Mouse (Mus musculus): ENCODE results near the gene Rtl8c. TPM values are rescaled to one million over a fixed set of nuclear protein-coding genes. Genes with fewer than 3 reads are reported as not detected.
A peak's percentile ranks its signal among the peaks of the same experiment; 100 is the strongest.
"Not testable (repeated sequence)": the region's sequence is repeated elsewhere in the genome, so short reads cannot be mapped to it uniquely, and the experiment has no call there.

The Rtl8c gene
- polyA plus RNA-seq, 1 experiment from 2014 or later: 42.5 TPM

DNA sequence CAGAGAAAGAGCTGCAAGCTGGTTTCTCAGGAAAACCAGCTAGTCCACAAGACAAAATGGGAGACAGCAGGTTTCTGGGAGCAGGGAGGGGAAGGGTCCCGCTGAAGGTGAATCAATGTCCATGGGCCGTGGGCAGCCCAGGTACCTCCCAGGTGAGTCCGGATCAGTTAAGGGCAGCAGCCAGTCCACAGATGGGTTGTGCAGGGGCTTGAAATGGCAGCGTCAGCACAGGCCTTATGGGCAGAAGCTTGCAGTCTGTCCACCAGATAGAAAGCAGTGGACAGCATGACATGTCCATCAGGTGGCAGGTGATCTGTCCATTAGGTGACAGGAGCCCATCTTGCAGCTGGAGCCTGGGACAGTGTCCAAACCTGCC, 34.8 kb downstream of the Rtl8c start:
- not testable (repeated sequence) for H3K36me3 ChIP-seq; H3K9me3 ChIP-seq; ATAC-seq (ENCODE audit: extremely low read depth, insufficient number of reproducible peaks, low FRiP score, low TSS enrichment); H3K27me3 ChIP-seq (replicated peaks); H3K4me1 ChIP-seq; H3K27ac ChIP-seq (replicated peaks)
- Histone ChIP-seq H3K4me3 (peak overlapping the region; percentile 41), H3K4me2 (peak overlapping the region; percentile 59), H3K9ac (peak overlapping the region; percentile 47; the same call in 1 of the 2 replicates)
- WGBS: 42% methylated on average over 4 of the region's 4 CpGs

DNA sequence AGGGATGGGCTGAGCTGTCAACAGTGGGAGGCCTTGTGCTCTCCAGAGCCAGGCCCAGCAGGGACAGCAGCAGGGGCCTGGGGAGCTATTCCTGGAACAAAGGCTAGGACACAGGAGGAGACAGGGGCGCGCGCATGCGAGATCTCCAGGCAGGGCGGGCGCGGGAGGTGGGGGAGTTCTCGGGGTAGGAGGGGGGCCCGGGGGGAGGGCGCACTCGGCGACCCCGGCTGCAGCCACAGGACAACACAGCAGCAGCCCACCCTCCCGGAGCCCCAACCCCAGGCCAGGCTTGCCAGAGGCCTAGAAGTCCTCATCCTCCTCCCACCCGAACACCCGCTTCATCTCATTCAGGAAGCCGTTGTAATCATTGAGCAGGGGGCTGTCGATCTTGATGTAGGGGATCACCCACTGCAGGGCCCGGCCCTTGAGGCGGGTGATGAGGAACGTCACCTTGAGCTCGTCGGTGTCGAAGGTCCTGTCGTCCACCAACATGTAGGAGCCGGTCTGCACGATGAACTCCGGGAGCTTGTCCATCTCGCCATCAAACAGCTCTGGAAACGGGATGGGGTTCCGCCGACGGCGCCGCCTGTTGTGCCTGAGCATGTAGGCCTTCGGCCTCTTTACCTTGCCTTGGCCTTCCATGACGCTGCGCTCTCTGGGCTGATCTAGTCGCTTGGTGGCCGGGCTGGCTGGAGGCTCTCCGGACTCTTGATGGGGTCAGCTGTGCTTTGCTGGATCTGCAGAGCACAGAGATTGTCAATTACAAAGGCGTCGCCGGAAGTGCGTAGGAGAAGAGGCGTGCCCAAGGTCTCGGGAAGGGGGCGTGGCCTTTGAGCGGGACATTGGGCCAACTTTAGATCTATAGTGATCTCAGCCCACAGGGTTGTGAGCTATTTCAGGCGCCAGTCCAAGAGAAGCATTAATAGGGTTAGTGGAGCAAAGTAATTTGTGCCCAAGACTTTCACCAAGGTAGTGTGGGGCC, 35.4 kb downstream of the Rtl8c start, which contains the start of gene Rtl8a:
Gene Rtl8a (minus strand): TSS at position 703 of the 982 bp plus-strand sequence.
- Histone ChIP-seq H3K4me2 (peak within 1 kb of the TSS; percentile 59), H3K27ac (replicated peaks) (peak within 1 kb of the TSS; percentile 78), H3K4me3 (peak within 1 kb of the TSS; percentile 43), H3K9ac (peak within 1 kb of the TSS; percentile 47; the same call in 1 of the 2 replicates)
- H3K27me3 ChIP-seq (replicated peaks); H3K4me1 ChIP-seq; H3K9me3 ChIP-seq; H3K36me3 ChIP-seq: not testable (repeated sequence)
- peak; percentile 79 for ATAC-seq (ENCODE audit: extremely low read depth, insufficient number of reproducible peaks, low FRiP score, low TSS enrichment)
- WGBS: 9% methylated on average over 12 of the region's 50 CpGs

DNA sequence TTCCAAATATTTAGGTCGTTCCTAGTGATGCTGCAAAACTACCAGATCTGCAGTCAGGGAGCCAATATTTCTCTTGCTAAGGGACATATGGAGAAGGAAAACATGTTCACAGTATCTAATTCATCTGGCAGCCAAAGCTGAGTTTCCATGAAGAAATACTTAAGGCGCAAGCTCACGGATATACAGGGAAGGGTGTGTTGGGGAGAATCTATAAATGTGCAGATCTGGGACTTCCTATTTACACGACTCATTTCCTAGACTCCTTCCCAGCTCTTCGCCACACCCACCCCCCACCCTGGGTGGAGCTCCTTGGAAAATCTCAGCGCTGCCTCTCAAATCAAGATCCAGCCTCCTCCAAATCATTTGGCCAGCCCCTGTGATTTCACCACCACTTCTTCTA, 38.1 kb downstream of the Rtl8c start:
- Histone ChIP-seq H3K27me3 (replicated peaks) (no peaks in the 10 kb centered on the region), H3K27ac (replicated peaks) (no peak overlapping the region), H3K4me2 (no peak overlapping the region), H3K9me3 (no peaks in the 10 kb centered on the region), H3K36me3 (no peaks in the 10 kb centered on the region), H3K9ac (no peak overlapping the region), H3K4me3 (no peak overlapping the region), H3K4me1 (0 out of 2 replicates have a peak, but pooled peaks cover 4% of the 10 kb centered on the region)
- ATAC-seq (ENCODE audit: extremely low read depth, insufficient number of reproducible peaks, low FRiP score, low TSS enrichment): no peak
- 73% methylated on average over 6 of the region's 6 CpGs for WGBS

DNA sequence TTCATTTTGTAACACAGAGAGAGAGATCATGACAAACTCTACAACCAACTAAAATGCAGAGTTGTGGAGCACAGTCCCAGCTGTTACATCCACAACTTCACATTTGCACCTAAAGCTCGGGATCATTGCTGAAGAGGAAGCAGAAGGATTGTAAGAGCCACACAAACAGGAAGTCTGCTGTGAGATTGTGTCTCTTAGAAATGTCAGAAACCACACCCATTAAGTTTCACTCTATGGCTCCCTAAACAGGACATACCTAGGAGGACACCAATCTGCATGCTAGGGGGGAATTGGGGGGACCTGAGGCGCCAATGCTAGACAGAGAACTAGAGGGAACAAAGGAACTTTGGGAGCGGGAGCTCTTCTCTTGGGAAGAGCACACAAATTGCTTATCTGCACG, 45.1 kb downstream of the Rtl8c start:
- not testable (repeated sequence) for H3K27ac ChIP-seq (replicated peaks); H3K27me3 ChIP-seq (replicated peaks); H3K9me3 ChIP-seq; H3K4me1 ChIP-seq; H3K9ac ChIP-seq; H3K4me2 ChIP-seq; H3K4me3 ChIP-seq; H3K36me3 ChIP-seq; ATAC-seq (ENCODE audit: extremely low read depth, insufficient number of reproducible peaks, low FRiP score, low TSS enrichment)
- WGBS: 44% methylated on average over 4 of the region's 4 CpGs

Other genes with a start within 250 kb of the Rtl8c start
- gene Mospd1, start 237.5 kb upstream of the Rtl8c start, polyA plus RNA-seq (2015; fragmentation: Nextera tagmentation; extraction: Ambion mirVana): 45.3 and 55.7 TPM in 2 replicates
- gene Etd, start 173.1 kb upstream of the Rtl8c start, polyA plus RNA-seq (2015; fragmentation: Nextera tagmentation; extraction: Ambion mirVana): not detected in 2 replicates
- gene Gm14597, start 947 bp downstream of the Rtl8c start, polyA plus RNA-seq (2015; fragmentation: Nextera tagmentation; extraction: Ambion mirVana): not detected in 2 replicates
- 94.3 and 99.2 TPM in 2 replicates for gene Rtl8a, start 35.6 kb downstream of the Rtl8c start, polyA plus RNA-seq (2015; fragmentation: Nextera tagmentation; extraction: Ambion mirVana)
- gene Rtl8b, start 62.4 kb downstream of the Rtl8c start, polyA plus RNA-seq (2015; fragmentation: Nextera tagmentation; extraction: Ambion mirVana): 65.3 and 77.3 TPM in 2 replicates
- 0.33 and 0.40 TPM in 2 replicates for gene 4930502E18Rik, start 116.8 kb downstream of the Rtl8c start, polyA plus RNA-seq (2015; fragmentation: Nextera tagmentation; extraction: Ambion mirVana)
- gene 1700013H16Rik, start 149.8 kb downstream of the Rtl8c start, polyA plus RNA-seq (2015; fragmentation: Nextera tagmentation; extraction: Ambion mirVana): not detected in 2 replicates
- gene Zfp36l3, start 168.4 kb downstream of the Rtl8c start, polyA plus RNA-seq (2015; fragmentation: Nextera tagmentation; extraction: Ambion mirVana): not detected in 2 replicates
- 2.4 and 3.3 TPM in 2 replicates for gene Xlr, start 189.7 kb downstream of the Rtl8c start, polyA plus RNA-seq (2015; fragmentation: Nextera tagmentation; extraction: Ambion mirVana)

All from heart, embryonic 13.5 days (tissue).